Mouse (Mus musculus) heart, embryonic 15.5 days (tissue): ENCODE data around the gene Ttc21b. TPM values are rescaled to one million over a fixed set of nuclear protein-coding genes. Genes with fewer than 3 reads are reported as not detected.

Source experiments
- ATAC-seq: fragments of 200-750 bp; cut with Nextera tagmentation; replicated peaks from 2 replicates; pipeline ENCODE4 v1.8.0; 2017; ENCODE audit warnings: low read depth, moderate TSS enrichment; ENCODE audit not compliant: insufficient number of reproducible peaks, insufficient read depth, low FRiP score
- H3K27ac ChIP-seq: fragments of 300-500 bp; sonication (generic); 2 replicates; pipeline ENCODE4 v1.5.1; 2015; ENCODE audit warnings: mild to moderate bottlenecking, inconsistent platforms
- H3K27me3 ChIP-seq: fragments of 300-500 bp; sonication (generic); 2 replicates; pipeline ENCODE4 v1.6.1; 2015; ENCODE audit warnings: inconsistent platforms
- H3K36me3 ChIP-seq: fragments of 300-500 bp; sonication (generic); 2 replicates; pipeline ENCODE4 v1.6.1; 2015; ENCODE audit warnings: mild to moderate bottlenecking, inconsistent platforms
- H3K4me1 ChIP-seq: fragments of 300-500 bp; sonication (generic); replicated peaks from 2 replicates; pipeline ENCODE4 v1.6.1; 2015; ENCODE audit warnings: inconsistent platforms
- H3K4me2 ChIP-seq: fragments of 300-500 bp; sonication (generic); 2 replicates; pipeline ENCODE4 v1.6.1; 2015; ENCODE audit warnings: inconsistent platforms, mild to moderate bottlenecking, moderate library complexity
- H3K4me3 ChIP-seq: fragments of 300-500 bp; sonication (generic); 2 replicates; pipeline ENCODE4 v1.5.1; 2015; ENCODE audit warnings: mild to moderate bottlenecking, inconsistent platforms
- H3K9ac ChIP-seq: fragments of 300-500 bp; sonication (generic); 2 replicates; pipeline ENCODE4 v1.6.1; 2015; ENCODE audit warnings: mild to moderate bottlenecking, inconsistent platforms
- H3K9me3 ChIP-seq: fragments of 300-500 bp; sonication (generic); replicated peaks from 2 replicates; pipeline ENCODE4 v1.6.1; 2016; ENCODE audit warnings: inconsistent platforms
- WGBS: fragments of 180-500 bp; shearing (Covaris S2); methylation state at CpG from one replicate; pipeline ENCODE4 v1.1.7; 2015; ENCODE audit warnings: mixed read lengths; 5-methylcytosine and 5-hydroxymethylcytosine counted together
- polyA plus RNA-seq: library from polyadenylated mRNA; unstranded; fragments of >200 nt; fragmentation: Nextera tagmentation; extraction: Ambion mirVana; gene quantifications from 2 replicates; pipeline ENCODE4 v1.2.1, GENCODE M21; 2015

Ttc21b gene
- polyA plus RNA-seq, 1 experiment from 2014 or later, result 5.4 TPM

GRCm38 (mm10) chr2:66140246-66140645 lies 116.2 kb downstream of the Ttc21b start:
- Histone ChIP-seq H3K36me3 (no peaks in the 10 kb centered on the region), H3K4me1 (no peaks in the 10 kb centered on the region), H3K4me3 (no peak overlapping the region), H3K27me3 (no peaks in the 10 kb centered on the region), H3K9me3 (no peaks in the 10 kb centered on the region), H3K4me2 (no peak overlapping the region), H3K27ac (no peak overlapping the region), H3K9ac (no peak overlapping the region)
- 61% methylated on average over 4 of the region's 4 CpGs for WGBS
- ATAC-seq, result no peak

Other genes with a start within 250 kb of the Ttc21b start
- 0.28 and 1.6 TPM in 2 replicates for gene Galnt3, start 131.6 kb downstream of the Ttc21b start, polyA plus RNA-seq
- 0.10 TPM in 2 replicates for gene Scn1a, start 184.2 kb upstream of the Ttc21b start, polyA plus RNA-seq